Mouse (Mus musculus): ENCODE results near the gene Ubl4b. TPM values are rescaled to one million over a fixed set of nuclear protein-coding genes. Genes with fewer than 3 reads are reported as not detected.

Gene Ubl4b
- total RNA-seq, 2 experiments from 2014 or later: not detected

DNA sequence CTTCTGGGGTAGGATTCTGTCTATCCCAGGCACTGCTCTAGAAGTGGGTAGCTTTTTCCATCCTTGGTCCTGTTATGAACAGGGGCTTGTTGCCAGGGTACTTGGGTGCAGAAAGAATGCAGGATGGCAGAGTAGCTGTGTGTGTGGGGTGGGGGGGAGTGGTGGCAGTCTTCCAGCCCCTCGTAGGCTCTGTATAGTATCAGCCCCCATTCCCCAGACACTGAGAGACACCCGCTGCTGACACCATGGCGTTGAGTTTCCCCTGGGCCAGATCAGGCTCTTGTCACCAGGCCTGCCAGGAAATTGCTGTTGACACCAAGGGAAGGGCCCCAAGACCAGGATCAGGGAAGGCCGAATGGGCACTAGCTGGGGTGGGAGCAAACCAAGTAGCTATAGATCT, 13.8 kb upstream of the Ubl4b start:
- no peak for DNase-seq (ENCODE audit: low spot score in 2 of 2)

- no peak for DNase-seq (ENCODE audit: low spot score in 2 of 2)
These were observed 12.9 kb upstream of the Ubl4b start for GRCm38 (mm10) chr3:107567766-107568165.

- DNase-seq (ENCODE audit: low spot score in 2 of 2): no peak
These were observed 10.5 kb upstream of the Ubl4b start for GRCm38 (mm10) chr3:107565331-107565730.

- no peak for DNase-seq (ENCODE audit: low spot score in 2 of 2)
These were observed 9.0 kb upstream of the Ubl4b start for GRCm38 (mm10) chr3:107563880-107564279.

GRCm38 (mm10) chr3:107562591-107562990, 7.7 kb upstream of the Ubl4b start:
- DNase-seq (ENCODE audit: low spot score in 2 of 2): no peak

- no peak for DNase-seq (ENCODE audit: low spot score in 2 of 2)
These were observed 7.2 kb upstream of the Ubl4b start for GRCm38 (mm10) chr3:107562104-107562503.

DNA sequence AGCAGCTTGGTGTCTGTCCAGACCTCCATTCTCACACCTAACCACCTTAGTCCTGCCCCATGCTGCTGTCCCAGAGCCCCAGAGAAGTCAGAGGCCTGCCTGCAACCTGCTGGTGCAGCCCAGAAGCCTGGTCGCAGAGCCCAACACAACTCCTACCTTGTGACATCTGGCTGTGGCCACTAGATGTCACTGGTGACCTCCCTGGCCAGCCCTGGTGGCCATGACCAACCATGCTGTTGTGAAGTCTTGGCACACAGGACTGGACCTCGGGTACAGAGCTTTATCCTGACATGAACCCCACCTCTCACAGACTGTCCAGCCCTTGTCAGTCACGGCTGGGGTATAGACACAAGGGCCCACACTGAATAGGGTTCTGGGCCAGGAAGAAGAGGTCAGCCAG, 4.3 kb upstream of the Ubl4b start:
- peak; percentile 41 to 78 for DNase-seq (ENCODE audit: low spot score in 2 of 2)

DNA sequence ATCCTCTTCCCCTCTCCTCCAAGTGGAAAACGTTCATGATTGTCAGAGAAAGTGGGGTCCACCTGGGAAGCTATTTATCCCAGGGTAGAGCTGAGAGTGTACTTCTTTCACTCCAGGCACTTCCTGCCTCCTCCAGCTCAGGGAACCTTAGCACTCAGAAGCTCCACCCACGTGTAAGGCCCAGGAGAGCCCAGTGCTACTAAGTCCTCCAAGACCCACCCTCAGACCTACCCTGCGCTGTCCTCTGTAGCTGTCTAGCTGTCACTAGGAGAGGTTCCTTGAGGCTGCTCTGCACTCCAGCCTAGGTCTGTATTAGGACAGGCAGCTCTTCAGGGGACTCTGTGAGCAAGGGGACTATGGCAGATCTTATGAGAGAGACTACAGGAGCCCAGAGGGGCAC, 3.9 kb upstream of the Ubl4b start:
- no peak for DNase-seq (ENCODE audit: low spot score in 2 of 2)

DNA sequence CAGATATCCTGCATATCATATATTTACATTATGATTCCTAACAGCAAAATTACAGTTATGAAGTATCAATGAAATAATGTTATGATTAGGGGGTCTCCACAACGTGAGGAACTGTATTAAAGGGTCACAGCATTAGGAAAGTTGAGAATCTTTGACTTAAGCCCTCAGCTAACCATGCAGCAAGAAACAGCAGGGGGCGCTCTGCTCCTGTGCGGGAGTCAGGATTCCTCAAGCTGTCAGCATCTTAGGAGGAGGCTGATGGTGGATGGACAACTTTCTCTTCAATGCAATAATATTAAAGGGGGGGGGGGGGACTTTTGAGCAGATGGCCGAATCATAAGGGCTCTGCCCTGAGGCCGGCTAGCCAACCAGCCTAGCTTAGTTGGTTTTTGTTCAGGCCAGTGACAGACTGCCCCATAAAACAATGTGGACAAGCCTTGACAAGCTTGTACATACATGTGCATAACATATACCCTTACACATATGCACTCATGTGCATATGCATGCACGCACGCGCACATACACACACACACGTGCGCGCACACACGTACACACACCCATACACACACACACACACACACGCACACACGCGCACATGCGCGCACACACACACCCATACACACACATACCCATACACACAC, 4.3 kb downstream of the Ubl4b start:
- DNase-seq (ENCODE audit: low spot score in 2 of 2): peak in 1 of 2 experiments; percentile 65

GRCm38 (mm10) chr3:107546956-107547355, 7.9 kb downstream of the Ubl4b start:
- no peak for DNase-seq (ENCODE audit: low spot score in 2 of 2)

DNA sequence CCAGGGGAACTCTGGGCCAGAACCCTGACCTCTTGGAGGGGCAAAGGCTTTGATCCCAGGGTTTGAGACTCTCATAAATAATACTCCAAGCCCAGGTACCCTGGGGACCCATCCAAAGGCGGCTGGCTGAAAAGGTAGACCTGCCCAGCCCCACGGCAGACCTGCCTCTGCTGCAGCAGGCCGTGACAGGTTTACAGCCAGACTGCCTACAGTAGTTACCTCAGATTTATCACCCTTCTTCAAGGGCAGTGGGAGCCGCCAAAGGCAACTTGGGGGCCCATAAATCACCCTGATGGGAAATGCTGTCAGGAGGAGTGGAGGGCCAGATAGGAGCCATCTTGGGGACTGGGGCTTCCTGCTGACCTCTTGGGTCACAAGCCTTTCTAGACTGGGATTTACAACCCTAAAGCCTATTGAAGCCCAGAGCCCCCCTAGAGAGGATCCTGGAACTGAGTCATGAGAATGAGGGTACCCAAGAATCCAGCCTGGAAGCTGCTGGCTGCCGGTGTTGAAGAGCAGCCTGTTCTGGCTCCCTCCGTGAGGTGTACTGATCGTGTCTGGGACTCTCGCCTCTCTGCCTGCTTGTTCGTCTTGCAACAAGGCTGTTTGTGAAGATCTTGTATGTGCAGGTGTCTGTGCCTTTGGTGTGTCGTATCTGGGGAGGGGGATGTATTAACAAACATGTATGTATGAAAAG, 9.0 kb downstream of the Ubl4b start:
- no peak for DNase-seq (ENCODE audit: low spot score in 2 of 2)

DNA sequence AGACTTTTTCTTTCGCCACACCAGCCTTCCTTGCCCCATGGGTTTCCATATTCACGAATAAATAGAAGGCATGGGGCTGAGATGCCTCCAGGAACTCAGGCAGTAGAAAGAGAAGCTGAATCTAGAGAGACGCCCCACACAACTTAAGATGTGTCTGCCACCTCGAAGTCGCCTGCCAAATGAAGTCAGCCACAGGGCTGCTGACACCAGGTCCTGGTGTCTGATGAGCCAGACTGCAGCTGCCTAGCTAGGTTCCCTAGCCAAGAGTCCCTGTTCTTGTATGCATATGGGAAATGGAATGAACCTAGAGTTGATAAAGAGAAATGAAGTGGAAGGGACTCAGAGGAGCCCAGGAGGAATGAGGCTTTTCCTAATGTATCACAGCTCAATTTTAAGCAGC, 9.6 kb downstream of the Ubl4b start:
- DNase-seq (ENCODE audit: low spot score in 2 of 2): no peak

GRCm38 (mm10) chr3:107543158-107544080, 11.5 kb downstream of the Ubl4b start:
- no peak for DNase-seq (ENCODE audit: low spot score in 2 of 2)

DNA sequence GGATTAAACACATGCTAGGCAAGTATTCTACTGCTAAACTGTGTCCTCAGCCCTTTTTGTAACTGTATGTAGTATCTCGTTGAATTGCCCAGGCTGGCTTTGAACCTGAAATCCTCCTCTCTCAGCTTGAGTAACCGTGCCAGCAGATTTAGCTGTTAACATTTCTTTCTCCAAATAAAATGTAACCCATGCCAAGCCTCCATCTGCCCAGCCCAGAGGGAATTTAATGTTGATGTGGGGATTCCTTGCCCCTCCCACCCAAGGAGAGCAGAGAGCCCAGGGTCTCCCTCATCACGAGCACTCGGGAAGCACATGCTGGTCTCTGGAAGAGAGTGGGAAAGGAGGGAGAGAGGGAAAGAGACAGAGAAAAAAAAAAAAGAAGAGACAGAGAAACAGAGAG, 12.3 kb downstream of the Ubl4b start:
- no peak for DNase-seq (ENCODE audit: low spot score in 2 of 2)

DNA sequence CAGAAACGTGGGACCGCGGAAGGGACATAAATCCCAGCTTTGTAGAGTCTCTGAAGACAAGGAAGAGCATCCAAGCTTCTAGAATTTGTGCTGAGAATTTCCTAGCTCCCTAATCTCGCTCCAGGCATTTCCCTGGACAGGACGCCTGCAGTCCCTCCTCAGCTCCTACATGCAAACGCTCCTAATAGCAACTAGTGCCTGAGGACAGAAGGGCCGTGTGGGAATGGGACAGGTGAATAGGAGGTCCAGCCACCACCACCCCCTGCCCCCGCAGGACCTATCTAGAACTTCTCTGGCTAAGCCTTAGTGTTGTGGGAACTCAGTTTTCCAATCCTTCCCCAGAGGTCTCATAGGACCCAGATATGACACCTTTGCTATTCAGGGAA, 17.4 kb downstream of the Ubl4b start:
- no peak for DNase-seq (ENCODE audit: low spot score in 2 of 2)

DNA sequence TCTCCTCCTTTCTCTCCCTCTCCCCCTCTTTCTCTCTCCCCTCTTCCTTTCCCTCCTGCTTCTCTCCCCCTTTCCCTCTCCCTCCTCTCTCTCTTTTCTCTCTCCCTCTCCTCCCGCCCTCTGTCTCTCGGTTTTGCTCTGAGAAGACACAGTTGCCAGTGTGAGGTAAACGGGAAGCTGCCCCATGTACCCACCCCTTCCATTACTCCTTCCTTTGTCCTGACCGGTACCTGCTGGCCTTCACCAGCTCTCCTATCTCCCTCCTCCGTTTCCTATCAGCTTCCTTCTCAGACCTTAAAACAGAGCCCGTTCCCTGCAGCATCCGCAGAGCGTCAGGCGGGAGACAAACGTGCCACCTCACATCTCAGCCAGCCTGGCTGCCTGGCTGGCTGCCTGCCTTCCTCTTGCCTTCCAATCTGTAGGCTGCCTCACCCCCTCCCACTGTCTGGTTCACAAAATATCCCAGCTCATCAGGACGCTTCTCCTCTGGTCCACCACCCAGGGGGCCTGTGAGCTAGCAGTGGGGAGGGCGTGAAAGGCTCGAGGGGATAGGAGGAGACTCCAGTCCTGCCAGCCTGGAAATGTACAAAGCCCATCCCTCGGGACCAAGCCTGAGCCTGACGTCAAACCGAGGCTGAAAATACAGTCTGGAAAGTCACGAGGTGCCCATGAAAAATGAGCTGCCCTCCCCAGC, 17.9 kb downstream of the Ubl4b start:
- DNase-seq (ENCODE audit: low spot score in 2 of 2): no peak

DNA sequence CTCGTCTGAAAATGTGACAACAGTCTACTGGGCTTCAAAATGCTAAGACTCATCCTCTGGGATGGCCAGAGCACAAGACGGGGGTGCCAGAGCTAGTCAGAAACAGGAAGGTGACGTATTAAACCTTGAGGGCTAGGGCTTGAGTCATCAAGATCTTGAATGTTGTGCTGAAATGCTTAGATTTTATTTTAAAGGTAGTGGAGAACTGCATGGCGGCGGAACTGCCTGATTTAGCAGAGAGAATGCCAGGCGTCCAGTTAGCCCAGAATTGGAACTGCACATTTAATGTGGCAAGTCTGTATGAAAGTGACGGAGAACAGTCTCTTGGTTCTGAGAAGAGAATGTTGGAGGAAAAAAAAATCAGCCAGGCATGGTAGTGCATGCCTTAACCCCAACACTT, 19.9 kb downstream of the Ubl4b start:
- DNase-seq (ENCODE audit: low spot score in 2 of 2): no peak

- no peak for DNase-seq (ENCODE audit: low spot score in 2 of 2)
These were observed 21.3 kb downstream of the Ubl4b start for GRCm38 (mm10) chr3:107533532-107533931.

DNA sequence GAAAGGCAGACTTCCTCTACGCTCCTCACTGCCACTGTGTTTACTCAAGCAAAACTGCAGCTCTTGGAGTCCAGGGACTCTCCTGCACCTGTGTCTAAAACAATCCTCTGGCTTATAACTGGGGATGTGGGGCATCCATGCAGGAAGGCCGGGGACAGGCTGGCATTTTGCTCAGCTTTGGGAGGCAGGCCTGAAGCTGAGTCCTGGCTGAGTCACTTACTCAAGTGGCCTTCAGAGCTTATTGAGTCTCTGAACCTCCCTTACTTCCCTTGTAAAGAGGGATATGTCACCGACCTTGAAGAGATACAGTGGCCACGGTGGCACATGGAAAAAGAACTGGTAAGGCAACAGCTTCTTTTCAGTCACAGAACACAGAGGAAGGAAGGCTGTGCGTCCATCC, 24.3 kb downstream of the Ubl4b start:
- DNase-seq (ENCODE audit: low spot score in 2 of 2): no peak

- DNase-seq (ENCODE audit: low spot score in 2 of 2): no peak
These were observed 25.7 kb downstream of the Ubl4b start for GRCm38 (mm10) chr3:107529182-107529581.

DNA sequence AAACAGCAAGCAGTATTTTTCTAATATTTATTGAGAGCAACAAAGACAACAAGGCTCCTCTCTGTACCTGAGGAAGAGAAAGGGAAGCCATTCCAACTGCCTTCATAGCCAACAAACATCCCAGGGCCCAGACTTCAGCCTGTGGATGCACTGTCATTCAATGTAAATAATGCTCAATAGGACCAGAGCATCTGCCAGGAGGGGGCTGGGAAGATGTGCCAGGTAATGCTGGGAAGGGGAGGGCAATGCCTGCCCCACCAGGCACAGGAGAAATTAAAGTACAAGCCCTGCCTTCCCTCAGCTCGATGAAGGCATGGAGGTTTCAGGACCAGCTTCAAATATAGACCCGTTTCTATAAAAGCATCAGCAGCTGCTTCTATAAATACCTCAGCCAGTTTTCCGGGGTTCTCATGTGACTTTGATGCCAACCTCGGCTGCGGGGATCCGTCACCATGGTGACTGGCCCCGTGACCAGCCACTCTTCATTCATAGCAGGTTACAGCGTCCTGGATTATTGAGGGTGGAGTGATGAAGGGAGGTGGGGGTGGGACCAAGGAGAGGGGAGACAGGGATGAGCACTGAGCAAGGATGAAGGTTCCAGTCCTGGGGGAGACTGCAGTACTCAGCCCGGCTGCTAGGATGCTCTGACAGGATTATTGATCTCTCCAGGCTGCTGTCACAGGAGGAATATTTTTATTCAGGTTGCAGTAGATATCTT, 26.3 kb downstream of the Ubl4b start:
- DNase-seq (ENCODE audit: low spot score in 2 of 2): no peak
